ENCODE assay signal across 8 mouse cellular contexts in genomic region chr1:185203909-185204661, GRCm38 (mm10). TPM values are rescaled to one million over a fixed set of nuclear protein-coding genes. Genes with fewer than 3 reads are reported as not detected.
DNase-seq lines count a peak whose midpoint lies in the region; ATAC-seq and TF ChIP-seq lines count a peak whose summit lies in the region.

Gene Rab3gap2, plus strand, starts transcription at chr1:185204117.

- TF ChIP-seq CTCF in Patski (IDR thresholded peaks at IDR 0.05): no peak

- H3K36me3 ChIP-seq in hindbrain, embryonic 14.5 days (replicated peaks; ENCODE audit: control insufficient read depth, insufficient read depth): no peaks in the 10 kb centered on the region

- H3K4me2 ChIP-seq in hindbrain, embryonic 14.5 days (replicated peaks): peak within 1 kb of the TSS; percentile 94

- CTCF ChIA-PET in Patski (lab: Charles Lee): interaction anchor here (1.6 to 1.8 kb wide), 2 partner anchors 11 to 380 kb away, joined by 3 to 6 read pairs; no protein-coding TSS in a partner anchor

- POLR2A ChIA-PET in Patski (lab: Charles Lee): interaction anchor here (1.4 kb wide), 1 partner anchor 359 kb away, joined by 4 read pairs; no protein-coding TSS in a partner anchor

- under 1% methylated on average over 45 of the region's 57 CpGs for WGBS in hindbrain, embryonic 14.5 days

- H3K4me1 ChIP-seq in hindbrain, embryonic 14.5 days (replicated peaks; ENCODE audit: control insufficient read depth, insufficient read depth, low read length): peaks cover 41% of the 10 kb centered on the region

- H3K9me3 ChIP-seq in hindbrain, embryonic 14.5 days (ENCODE audit: control insufficient read depth, low read length): no peaks in the 10 kb centered on the region

- in situ Hi-C loops in Patski (cut with MboI; ENCODE audit: low pct_unique_long_range_greater_than_20kb): no loop called here

- H3K27ac ChIP-seq in hindbrain, embryonic 14.5 days: peak within 1 kb of the TSS; percentile 66

- peak within 1 kb of the TSS; percentile 80 for H3K9ac ChIP-seq in hindbrain, embryonic 14.5 days

- no peaks in the 10 kb centered on the region for H3K27me3 ChIP-seq in Patski
- no peaks in the 10 kb centered on the region for H3K27me3 ChIP-seq in hindbrain, embryonic 14.5 days (ENCODE audit: control insufficient read depth, insufficient read depth, low read length)

- DNase-seq in Patski (ENCODE audit: low read depth, low spot score): peak; percentile 99
- peak; percentile 100 for DNase-seq in cerebellum, postnatal 14 days
- DNase-seq in frontal cortex, postnatal 25 days (ENCODE audit: low spot score in 2 of 2): peak; percentile 95 to 98
- DNase-seq in hindbrain, embryonic 14.5 days (ENCODE audit: low spot score): peak; percentile 98
- DNase-seq in layer of hippocampus, postnatal 36 days: peak; percentile 99
- peak; percentile 98 for DNase-seq in lung, postnatal 36 days
- DNase-seq in retina, postnatal 1 day: peak; percentile 98
- DNase-seq in urinary bladder, adult 18-20 months (ENCODE audit: low spot score in 2 of 2): peak; percentile 99

- ATAC-seq in Patski: peak; percentile 87
- ATAC-seq in hindbrain, embryonic 14.5 days (ENCODE audit: low FRiP score): peak; percentile 94

- H3K4me3 ChIP-seq in hindbrain, embryonic 14.5 days (replicated peaks; ENCODE audit: low read length): peak within 1 kb of the TSS; percentile 85

RNA-seq across cellular contexts. Expression of gene Rab3gap2, which starts in this region (rescaled TPM):
- 35.2 TPM for polyA plus RNA-seq in Patski (2021)
- polyA plus RNA-seq in hindbrain, embryonic 14.5 days (2014; fragmentation: Nextera tagmentation; extraction: Ambion mirVana): 26.8 and 28.8 TPM in 2 replicates
- 10 to 100 TPM; 62.6 to 65.9 TPM for total RNA-seq in layer of hippocampus, postnatal 36 days (2021)

Comparison
In these comparisons a context has a peak if more than half of its experiments do, and no peak if none do; other contexts are left out.
1. Peak in every context shown above with its lines: DNase-seq, ATAC-seq, H3K4me3 ChIP-seq and H3K27ac ChIP-seq.